Mouse (Mus musculus) intestine, postnatal 0 days (tissue): Measurements from ENCODE around the gene Strn3. TPM values are rescaled to one million over a fixed set of nuclear protein-coding genes. Genes with fewer than 3 reads are reported as not detected.

ENCODE experiments used
- ATAC-seq: fragments of 200-750 bp; cut with Nextera tagmentation; 2 replicates; pipeline ENCODE4 v1.8.0; 2017; ENCODE audit warnings: mild to moderate bottlenecking, moderate TSS enrichment, moderate library complexity
- H3K27ac ChIP-seq: fragments of 300-500 bp; sonication (generic); 2 replicates; pipeline ENCODE4 v1.5.1; 2014; ENCODE audit warnings: mild to moderate bottlenecking, low read depth, low read length, moderate library complexity
- H3K27me3 ChIP-seq: fragments of 300-500 bp; sonication (generic); replicated peaks from 2 replicates; pipeline ENCODE4 v1.6.1; 2014; ENCODE audit warnings: low read length, mixed read lengths; ENCODE audit not compliant: control insufficient read depth, insufficient read depth
- H3K36me3 ChIP-seq: fragments of 300-500 bp; sonication (generic); 2 replicates; pipeline ENCODE4 v1.6.1; 2014; ENCODE audit warnings: mild to moderate bottlenecking, moderate library complexity; ENCODE audit not compliant: control insufficient read depth, insufficient read depth
- H3K4me1 ChIP-seq: fragments of 300-500 bp; sonication (generic); replicated peaks from 2 replicates; pipeline ENCODE4 v1.6.1; 2014; ENCODE audit warnings: antibody characterized with exemption, low read length, mixed read lengths; ENCODE audit not compliant: control insufficient read depth, insufficient read depth
- H3K4me2 ChIP-seq: fragments of 300-500 bp; sonication (generic); replicated peaks from 2 replicates; pipeline ENCODE4 v1.6.1; 2014; ENCODE audit warnings: low read depth, mild to moderate bottlenecking, moderate library complexity
- H3K4me3 ChIP-seq: fragments of 300-500 bp; sonication (generic); 2 replicates; pipeline ENCODE4 v1.5.1; 2014; ENCODE audit warnings: low read depth, low read length
- H3K9ac ChIP-seq: fragments of 300-500 bp; sonication (generic); 2 replicates; pipeline ENCODE4 v1.6.1; 2014; ENCODE audit warnings: mild to moderate bottlenecking, low read depth, low read length
- H3K9me3 ChIP-seq: fragments of 300-500 bp; sonication (generic); 2 replicates; pipeline ENCODE4 v1.6.1; 2016; ENCODE audit warnings: mixed run types; ENCODE audit not compliant: control insufficient read depth
- CTCF ChIP-seq: sonication (generic); IDR thresholded peaks from 2 replicates; pipeline ENCODE4 v1.5.1; 2016; ENCODE audit warnings: low read depth, mild to moderate bottlenecking, control low read depth, antibody characterized with exemption, moderate library complexity
- WGBS: fragments of 180-500 bp; shearing (Covaris S2); extraction: QIAGEN DNeasy Blood & Tissue Kit; methylation state at CpG from one replicate; pipeline ENCODE4 v1.1.7; 2014; 5-methylcytosine and 5-hydroxymethylcytosine counted together
- polyA plus RNA-seq: library from polyadenylated mRNA; unstranded; fragments of >200 nt; fragmentation: Nextera tagmentation; extraction: Ambion mirVana; gene quantifications from 2 replicates; pipeline ENCODE4 v1.2.1, GENCODE M21; 2015

Strn3 gene
- polyA plus RNA-seq, 1 experiment from 2014 or later, result 22.2 TPM

DNA sequence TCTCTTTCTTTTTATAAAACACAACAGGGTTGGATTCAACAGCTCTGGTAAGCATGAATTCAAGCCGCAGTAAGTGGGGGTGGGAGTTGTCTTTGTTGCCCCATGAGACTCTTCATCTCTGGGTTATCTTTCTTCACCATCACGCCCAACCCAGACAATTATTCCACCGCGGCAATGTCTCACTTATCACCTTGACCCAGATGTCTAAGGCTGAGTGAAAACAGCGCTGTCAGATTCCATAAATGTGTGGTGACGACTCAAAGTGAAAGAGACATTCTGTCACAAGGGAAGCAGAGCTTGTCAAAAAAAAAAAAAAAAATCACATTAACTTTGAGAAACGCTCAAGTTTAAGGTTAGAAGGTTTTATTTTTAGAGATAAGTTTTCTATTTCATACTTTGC lies 124.5 kb downstream of the Strn3 start:
- no peak overlapping the region for H3K9ac ChIP-seq
- no peaks in the 10 kb centered on the region for H3K9me3 ChIP-seq
- no peaks in the 10 kb centered on the region for H3K27me3 ChIP-seq
- no peak overlapping the region for H3K4me2 ChIP-seq
- ATAC-seq, result no peak
- H3K4me3 ChIP-seq, result no peak overlapping the region
- TF ChIP-seq CTCF, result no peak
- no peaks in the 10 kb centered on the region for H3K4me1 ChIP-seq
- 82% methylated on average over 7 of the region's 7 CpGs for WGBS
- H3K27ac ChIP-seq, result no peak overlapping the region
- no peaks in the 10 kb centered on the region for H3K36me3 ChIP-seq

DNA sequence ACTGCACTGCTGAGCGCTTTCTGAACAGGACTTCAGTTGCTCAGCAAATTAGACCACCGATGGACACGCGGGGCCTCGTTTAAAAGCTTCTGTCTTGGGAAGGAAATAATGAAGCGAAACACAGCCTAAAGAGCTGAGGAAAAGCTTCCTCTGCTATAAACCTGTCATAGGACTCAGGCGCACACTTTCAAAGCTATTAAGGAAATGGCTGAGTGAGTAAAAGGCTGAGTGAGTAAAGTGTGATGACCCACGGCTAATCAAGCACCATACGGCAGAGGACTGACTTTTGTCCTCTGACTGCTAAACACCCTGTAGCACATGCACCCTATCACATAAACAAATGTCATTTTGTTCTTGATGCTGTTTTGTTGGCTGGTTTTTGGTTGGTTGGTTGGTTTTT lies 130.3 kb downstream of the Strn3 start:
- Histone ChIP-seq H3K9ac (no peak overlapping the region), H3K9me3 (no peaks in the 10 kb centered on the region), H3K27me3 (no peaks in the 10 kb centered on the region), H3K4me3 (no peak overlapping the region), H3K27ac (no peak overlapping the region), H3K4me2 (no peak overlapping the region), H3K36me3 (no peaks in the 10 kb centered on the region), H3K4me1 (no peaks in the 10 kb centered on the region)
- TF ChIP-seq CTCF, result no peak
- ATAC-seq, result no peak
- 60% methylated on average over 9 of the region's 9 CpGs for WGBS

Other genes starting within 250 kb of the Strn3 start
- gene Coch, start 98.6 kb downstream of the Strn3 start, polyA plus RNA-seq, result 0.71 and 0.89 TPM in 2 replicates
- 24.0 and 25.7 TPM in 2 replicates for gene Ap4s1, start 864 bp downstream of the Strn3 start, polyA plus RNA-seq
- 16.8 and 20.9 TPM in 2 replicates for gene Hectd1, start 137.6 kb upstream of the Strn3 start, polyA plus RNA-seq